Mouse (Mus musculus) B cell, adult 2 months (primary cell): ENCODE measurements around the gene Blvrb.

Experiments used
- DNase-seq, 2 experiments: peaks; one replicate each; pipeline ENCODE4 v3.0.0; 2022

Blvrb gene

DNA sequence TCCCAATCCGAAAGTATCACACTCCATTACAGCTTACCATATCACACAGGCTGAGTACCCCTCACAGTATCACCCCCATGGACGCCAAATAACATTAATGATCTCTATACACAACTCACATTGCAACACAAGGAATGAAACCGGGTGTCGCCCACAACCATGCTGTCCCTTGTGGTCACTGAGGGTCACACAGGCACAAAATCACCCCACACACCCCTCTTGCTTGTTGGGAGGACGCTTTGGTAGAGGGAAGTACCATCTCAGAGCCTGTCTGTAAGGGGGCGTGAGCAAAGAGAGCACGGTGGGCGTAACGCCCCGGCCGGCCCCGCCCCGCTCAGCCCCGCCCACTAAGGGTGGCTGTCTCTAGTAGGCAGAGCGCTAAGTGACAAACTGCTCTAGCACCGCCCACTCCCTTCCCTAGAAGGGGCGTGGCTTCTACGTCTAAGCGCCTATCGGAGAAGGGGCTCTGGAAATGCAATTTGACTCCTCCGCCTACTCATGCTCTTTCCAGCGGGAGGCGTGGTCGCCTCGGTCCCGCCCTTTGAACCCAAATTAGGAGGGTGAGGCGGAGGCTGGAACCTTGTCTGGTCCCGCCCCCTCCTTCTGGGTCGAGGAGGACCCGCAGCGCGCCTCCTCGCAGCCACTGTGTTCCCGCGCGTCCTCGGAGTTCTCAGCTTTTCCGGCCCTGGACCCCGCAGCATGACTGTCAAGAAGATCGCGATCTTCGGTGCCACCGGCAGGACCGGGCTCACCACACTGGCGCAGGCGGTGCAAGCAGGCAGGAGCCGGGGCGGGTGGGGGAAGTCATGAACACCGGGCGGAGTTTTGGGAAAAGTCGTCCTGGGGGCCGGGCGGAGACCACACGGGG lies at the start of gene Blvrb, which contains the start of gene Sptbn4:
TSS of gene Blvrb (plus strand) at position 560 of the 868 bp plus-strand sequence.
TSS of gene Sptbn4 (minus strand) at position 268 of the 868 bp plus-strand sequence.
- peak; percentile 99 to 100 for DNase-seq

DNA sequence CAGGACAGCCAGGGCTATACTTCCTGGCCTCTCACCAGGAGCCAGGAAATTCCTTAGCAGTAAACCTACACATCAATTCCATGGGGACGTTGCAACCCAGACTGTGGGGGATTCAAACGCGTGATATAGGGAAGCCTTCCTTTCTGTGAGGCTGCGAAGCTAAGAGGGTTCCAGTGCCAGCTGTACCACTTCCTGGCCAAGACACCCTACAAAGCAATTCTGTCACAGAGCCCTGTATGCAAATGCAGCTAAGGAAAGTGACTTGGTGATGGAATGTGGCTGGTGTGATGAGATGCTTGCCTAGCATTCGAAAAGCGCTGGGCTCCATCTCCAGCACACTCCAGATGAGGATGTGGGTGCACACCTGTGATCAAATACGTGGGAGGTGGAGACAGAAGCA lies 47.2 kb upstream of the Blvrb start:
- DNase-seq: no peak

GRCm38 (mm10) chr7:27402675-27403074 lies 45.1 kb upstream of the Blvrb start:
- DNase-seq: peak; percentile 78 to 80

GRCm38 (mm10) chr7:27404203-27404942 lies 43.4 kb upstream of the Blvrb start:
- DNase-seq: no peak

DNA sequence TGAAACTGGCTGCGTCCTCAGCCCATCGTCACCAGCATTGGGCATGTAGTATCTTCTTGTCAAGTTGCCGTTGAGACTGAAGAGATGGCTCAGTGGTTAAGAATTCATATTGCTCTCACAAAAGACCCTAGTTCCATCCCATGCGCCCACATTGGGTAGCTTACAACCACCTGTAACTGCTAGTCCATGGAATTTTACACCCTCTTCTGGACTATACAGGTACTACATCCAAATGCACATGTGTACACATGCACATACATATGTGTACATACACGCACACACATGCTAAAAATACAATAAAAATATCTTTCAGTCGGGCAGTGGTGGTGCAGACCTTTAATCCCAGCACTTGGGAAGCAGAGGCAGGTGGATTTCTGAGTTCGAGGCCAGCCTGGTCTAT lies 41.3 kb upstream of the Blvrb start:
- DNase-seq: no peak

DNA sequence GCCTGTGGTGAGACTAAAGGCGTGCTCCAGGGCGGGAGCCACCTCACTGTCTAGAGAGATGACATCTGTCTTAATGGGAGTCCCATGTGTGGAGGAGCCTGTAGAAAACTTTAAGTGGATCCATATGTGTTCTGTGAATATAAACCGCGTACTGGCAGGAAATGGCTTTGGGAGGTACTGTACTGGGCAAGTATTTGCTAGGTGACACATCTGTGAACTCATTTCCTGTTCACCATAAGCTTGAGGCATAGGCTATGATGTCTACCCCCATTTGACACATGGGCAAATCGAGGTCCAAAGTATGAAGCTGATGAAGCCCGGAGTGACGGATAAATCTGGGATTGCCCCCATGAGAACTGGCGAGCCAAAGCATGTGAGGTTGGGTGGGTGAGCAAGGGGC lies 40.0 kb upstream of the Blvrb start:
- no peak for DNase-seq

- DNase-seq: peak; percentile 74 to 75
Measured at GRCm38 (mm10) chr7:27408379-27409176, 39.2 kb upstream of the Blvrb start.

- DNase-seq: no peak
Measured at GRCm38 (mm10) chr7:27417151-27417550, 30.6 kb upstream of the Blvrb start.

DNA sequence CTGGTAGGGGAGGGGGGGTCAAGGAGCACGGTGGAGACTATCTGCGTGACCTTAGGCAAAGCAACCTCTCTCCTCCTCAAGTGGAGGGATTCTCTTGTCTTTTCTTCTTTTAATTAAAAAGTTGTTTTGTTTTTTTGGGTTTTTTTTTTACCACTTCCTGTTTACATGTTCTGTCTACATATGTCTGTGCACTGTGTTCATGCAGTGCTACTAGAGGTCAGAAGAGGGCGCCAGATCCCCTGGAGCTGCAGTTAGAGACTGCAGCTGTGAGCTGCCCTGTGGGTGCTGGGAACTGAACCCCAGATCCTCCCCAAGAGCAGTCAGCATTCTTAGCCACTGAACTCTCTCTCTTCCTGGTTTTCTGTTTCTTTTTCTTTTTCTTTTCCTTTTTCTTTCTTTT lies 28.7 kb upstream of the Blvrb start:
- DNase-seq: peak; percentile 39 to 46

- DNase-seq: no peak
Measured at GRCm38 (mm10) chr7:27423556-27424326, 24.0 kb upstream of the Blvrb start.

DNA sequence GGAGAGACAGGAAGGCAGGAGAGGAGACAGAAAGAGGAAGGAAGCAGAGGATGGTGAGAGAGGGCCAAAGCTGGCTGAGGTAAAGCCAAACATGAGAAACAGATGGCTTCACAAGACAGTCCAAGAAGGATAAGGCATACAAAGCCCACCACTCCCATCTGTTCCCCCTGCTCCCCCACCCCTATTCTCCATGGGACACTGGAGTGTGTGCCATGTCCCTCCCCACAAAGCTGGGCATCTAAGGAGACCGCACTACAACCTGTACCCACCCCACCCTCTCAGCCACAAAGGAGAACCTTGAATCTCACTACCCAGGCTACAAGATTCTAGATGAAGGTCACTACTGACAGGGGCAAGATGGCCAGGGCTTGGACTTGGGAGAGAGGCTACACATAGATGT lies 20.4 kb upstream of the Blvrb start:
- no peak for DNase-seq

- DNase-seq: no peak
Measured at GRCm38 (mm10) chr7:27428002-27428401, 19.8 kb upstream of the Blvrb start.

DNA sequence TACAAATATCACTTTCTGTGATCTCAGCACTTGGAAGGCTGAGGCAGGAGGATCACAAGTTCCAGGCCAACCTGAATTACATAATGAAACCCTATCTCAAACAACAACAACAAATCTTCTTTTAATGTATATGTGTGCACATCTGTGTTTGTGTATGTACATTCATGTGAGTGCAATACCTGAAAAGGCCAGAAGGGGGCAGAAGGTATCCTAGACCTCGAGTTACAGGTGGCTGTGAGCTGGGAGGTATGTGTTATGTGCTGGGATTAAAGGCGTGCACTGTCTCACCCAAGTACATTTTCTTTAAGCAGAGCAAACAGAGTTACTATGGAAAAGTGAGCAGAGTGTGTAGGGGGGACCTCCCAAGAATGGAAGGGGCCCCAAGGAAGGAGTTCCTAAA lies 18.6 kb upstream of the Blvrb start:
- peak in 1 of 2 experiments; percentile 40 for DNase-seq

DNA sequence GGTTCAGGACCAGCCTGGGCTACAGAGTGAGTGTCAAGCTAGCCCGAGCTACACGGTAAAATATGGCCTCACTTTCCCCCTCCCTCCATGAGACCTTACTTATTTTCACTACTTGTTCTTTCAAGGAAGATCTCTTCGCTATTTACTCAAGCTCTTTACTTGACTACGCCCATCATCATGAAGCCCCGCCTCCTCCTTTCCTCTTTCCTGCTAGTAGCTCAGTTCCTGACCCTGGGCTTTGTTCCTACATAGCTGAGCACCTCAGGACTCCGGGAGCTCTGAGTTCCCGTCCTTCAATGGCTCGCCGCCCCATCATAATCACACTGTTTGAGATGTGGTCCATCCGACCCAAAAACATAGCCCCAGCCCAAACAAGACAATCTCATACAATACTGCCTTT lies 14.4 kb upstream of the Blvrb start:
- no peak for DNase-seq

GRCm38 (mm10) chr7:27433794-27434193 lies 14.0 kb upstream of the Blvrb start:
- DNase-seq: no peak

DNA sequence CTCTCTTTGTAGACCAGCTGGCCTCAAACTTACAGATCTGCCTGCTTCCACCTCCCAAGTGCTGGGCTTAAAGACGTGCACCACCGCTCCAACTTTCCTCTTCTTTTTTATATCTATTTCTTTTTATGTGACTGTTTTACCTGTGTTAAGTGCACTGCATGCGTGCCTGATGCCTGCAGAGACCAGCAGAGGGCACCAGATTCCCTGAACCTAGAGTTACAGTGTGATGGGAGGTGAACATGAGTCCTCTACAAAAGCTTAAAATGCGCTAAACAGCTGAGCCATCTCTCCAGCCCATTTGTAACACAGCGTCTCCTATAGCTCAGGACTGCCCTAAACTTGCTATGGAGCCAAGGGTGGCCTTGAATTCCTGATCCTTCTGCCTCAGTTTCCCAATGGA lies 10.2 kb upstream of the Blvrb start:
- peak; percentile 56 to 63 for DNase-seq

- DNase-seq: peak; percentile 36 to 44
Measured at GRCm38 (mm10) chr7:27440014-27440413, 7.8 kb upstream of the Blvrb start.

- DNase-seq: no peak
Measured at GRCm38 (mm10) chr7:27446051-27446450, 1.7 kb upstream of the Blvrb start.

- peak; percentile 33 to 40 for DNase-seq
Measured at GRCm38 (mm10) chr7:27446521-27447418, 1.0 kb upstream of the Blvrb start.

DNA sequence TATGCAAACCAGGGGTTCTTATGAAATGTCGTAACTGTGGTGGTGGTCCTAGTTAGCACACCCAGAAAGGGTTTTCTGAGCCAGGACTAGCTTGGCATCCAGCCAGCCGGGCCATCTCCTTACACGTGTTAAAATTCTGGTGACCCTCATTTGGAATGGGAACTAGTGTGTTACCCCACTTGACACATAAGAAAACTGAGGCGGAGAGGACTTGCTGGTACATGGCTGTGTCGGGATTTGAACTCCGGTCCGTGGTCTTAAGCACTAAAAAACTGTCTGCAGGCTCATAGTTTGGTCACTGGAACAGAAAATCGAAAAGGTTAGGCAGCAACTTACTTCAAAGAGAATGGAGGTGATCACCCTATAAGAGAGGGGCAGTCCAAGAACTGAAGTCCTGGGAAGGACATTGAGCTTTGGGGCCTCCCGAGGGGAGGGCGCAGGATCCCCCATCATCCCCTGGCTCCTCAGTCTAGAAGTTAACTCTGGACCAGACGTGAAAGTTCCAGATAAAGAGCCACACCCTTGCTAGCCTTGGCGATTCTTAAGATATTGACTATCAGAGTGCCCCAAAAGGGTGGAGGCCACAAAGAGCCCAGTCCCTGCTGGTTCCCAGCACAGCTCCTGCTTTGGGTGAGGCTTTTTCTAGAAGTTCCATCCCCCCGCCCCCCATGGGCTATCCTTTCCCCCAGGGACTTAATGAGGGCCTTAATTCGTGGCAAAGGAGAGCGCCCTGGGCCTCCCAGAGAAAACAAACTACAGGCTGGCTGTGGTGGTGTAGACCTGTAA lies 836 bp downstream of the Blvrb start:
- peak in 1 of 2 experiments; percentile 14 for DNase-seq
